Mouse (Mus musculus) gastrocnemius, postnatal 10 days (tissue): ENCODE measurements at regions not wholly inside any gene's neighbourhood (a gene's known extent, or its start where the extent isn't known, plus 50 kb on each side); places are given as distances from the start of the nearest gene placed in this dataset.

Experiments used
- DNase-seq: peaks from one replicate; pipeline ENCODE4 v3.0.0; 2021; ENCODE audit warnings: mixed read lengths

DNA sequence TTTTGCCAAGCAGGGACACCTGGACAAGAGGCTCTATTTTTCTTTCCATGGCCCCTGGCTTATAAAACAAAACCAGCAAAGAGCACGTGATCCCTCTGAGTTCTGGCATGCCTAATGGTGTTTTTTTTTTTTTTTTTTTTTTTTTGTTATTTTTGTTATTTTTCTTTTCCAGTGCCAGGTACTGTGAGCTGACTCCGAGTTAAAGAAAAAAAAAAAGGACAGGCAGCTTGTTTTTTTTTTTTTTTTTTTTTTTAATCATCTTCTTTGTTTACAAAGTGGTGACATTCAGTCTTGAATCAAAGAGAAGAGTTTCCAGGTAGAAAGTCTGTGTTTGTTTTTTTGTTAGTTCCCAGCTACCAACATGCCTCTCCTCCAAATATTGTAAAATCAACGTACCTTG, 263.8 kb downstream of the Bcl11a start:
- no peak for DNase-seq

DNA sequence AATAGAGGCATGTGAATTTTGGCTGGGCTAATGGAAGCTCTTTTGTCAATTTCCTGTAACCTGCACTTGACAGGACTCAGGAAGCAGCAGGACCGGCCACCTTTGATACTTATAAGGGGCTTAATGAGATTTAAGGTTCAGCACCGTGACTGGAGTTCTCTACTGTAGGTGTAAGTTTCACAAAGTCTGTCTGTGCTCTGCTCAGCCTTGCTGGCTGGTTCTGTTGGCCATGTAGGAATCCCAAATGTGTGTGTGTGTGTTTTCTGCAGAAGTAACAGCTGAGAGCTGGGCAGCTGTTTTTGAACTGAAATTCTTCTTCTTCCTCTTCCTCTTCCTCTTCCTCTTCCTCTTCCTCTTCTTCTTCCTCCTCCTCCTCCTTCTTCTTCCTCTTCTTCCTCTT, 264.3 kb downstream of the Bcl11a start:
- no peak for DNase-seq

DNA sequence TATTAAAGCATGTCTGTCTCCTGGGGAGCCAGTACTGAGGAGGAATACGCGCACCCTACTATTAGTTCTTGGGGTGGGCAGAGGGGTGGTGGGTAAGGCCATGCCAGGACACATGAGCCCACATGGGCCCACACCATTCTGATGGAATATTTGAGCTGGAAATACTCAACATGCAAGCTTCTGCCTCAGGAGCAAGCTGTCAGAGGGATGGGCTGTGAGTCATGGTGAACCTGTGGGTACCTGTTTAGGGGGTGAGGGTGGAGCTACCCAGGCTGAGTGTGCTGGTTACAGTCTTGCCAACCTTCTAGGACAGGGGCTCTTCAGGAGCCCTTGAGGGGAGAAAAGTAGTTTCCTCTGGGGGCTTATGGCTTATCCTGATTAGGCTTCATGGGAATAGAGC, 264.9 kb downstream of the Bcl11a start:
- no peak for DNase-seq

DNA sequence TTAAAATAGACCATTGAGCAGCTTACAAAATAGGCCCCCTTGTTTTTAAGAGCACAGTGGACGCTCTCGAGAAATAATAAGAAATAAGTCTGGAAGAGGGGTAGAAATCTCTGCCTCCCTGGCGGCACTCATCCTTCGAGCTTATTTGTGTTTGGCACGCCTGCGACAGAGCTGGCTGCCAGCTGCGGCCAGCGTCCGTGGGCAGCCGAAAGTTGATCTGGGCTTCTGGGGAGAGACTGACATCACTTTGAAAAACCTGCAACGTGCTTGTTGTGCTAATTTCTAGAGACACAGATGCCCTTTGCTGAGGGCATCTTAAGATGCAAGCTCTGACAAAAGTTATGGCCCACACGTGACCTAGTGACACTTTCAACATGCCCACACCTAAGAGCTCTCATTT, 269.4 kb downstream of the Bcl11a start:
- DNase-seq, result peak; percentile 23

DNA sequence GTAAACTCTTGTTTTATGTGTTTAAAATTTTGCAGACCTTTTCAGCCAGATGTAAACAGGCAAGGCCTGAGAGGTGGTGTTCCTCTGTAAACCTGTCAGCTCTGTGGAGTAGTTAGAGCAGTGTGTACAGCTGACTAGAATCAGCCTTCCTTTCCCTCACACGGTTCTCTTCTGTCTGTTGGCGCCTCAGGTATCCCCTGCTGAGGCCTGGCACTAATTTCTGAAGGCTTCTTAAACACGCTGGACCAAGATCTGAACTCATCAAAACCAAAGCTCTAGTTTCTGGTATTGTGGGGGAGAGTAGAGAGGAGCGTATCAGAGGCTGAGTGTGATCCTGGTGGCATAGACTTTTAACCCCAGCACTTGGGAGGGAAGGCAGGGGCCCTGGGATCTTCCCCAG, 270.9 kb downstream of the Bcl11a start:
- no peak for DNase-seq

DNA sequence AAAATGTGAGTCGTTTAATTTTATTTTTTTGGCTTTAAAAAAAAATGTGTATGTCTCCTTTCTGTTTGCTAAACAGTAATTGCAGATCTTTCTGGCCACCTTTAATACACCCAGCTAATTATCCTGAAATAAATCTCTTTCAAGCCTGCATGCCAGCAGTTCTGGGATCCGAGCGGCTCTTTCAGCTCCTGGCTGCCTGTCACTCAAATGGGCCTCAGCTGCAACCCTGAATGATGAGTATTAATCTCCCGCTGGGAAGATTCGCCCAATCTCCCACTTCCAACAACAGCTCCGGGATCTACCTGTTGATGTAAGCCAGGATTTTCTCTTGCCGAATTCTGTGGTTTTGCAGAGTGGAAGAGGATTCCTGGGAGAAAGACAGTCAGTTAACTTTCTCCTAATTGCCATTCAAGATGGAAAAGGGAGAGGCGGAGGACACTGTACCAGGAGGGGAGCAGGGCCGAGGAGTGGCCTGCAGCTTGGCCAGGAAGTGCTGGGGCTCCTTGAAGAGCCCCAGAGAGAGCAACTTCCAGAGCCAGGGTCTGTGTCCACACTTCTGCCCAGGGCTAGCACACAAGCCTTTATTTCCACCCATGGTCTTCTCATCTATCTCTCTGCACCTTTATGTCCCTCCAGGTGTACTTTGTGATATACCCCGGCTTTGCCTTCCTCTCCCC, 272.2 kb downstream of the Bcl11a start:
- DNase-seq, result no peak

DNA sequence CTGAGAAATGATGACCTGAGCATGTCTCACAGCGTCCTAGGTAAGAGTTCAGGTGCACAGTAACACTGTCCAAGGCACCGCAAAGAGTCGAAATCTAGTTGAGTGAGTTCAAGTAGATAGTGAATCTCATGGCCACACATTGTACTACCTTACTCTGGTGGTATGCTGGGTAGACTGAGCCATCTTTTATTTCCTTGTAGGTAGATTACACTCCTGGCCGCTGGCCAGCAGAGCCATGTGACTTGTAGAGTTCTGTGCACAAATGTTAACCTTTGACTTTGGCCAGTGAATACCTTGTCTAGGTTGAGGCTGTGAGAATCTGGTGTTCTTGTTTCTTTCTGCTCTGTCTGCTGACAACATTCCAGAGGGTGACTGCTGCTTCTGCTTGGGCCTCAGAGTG, 273.0 kb downstream of the Bcl11a start:
- DNase-seq, result no peak

DNA sequence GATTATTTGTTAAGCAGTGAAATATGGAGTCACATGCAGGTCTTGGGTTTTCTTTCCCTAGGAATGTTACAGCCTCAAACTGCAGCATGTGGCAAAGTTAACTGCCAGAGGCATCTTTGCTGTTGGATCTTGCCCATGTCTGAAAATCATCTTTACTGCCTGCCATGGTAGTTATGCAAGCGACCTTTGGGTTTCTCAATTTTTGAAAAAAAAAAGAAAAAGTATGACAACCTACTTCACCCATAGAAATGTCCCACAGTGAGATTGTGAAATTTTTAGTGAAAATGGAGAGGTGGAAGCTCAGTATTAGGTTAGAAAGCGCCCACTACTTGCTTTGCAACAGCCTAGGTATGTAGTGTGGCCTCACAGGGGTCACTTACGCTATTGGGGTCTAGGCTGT, 274.2 kb downstream of the Bcl11a start:
- DNase-seq, result no peak

DNA sequence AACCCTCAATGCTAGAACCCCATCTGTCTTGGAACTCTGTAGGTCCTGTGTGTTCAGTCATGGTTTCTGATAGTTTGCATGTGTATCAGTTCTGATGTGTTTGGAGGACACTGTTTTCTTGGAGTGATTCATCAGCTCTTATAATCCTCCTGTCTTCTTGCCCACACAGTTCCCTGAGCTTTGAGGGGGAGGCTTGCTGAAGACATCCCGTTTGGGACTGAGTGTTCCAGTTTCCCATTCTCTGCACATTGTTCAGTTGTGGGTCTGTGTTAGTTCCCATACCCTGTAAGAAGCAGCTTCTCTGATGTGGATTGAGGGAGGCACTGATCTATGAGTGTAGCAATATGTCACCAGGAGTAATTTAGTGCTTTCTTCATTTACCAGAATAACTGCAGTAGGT, 275.2 kb downstream of the Bcl11a start:
- DNase-seq, result no peak

DNA sequence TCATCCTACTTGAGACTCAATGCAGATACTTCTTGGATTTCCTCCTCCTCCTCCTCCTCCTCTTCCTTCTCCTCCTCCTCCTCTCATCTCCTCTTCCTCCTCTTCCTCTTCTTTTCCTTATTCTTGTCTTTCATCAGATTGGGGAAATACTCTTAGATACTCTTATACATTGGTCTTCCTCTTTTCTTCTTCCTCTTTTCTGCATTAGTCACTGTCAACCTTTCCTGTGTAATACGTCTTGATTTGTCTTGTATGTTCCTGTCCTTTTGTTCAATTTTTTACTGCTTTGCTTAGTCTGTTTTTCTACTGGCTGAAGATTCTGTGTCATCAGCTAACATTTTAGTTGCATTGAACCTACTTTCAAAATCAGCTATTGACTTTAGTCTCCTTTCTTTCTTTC, 279.5 kb downstream of the Bcl11a start:
- no peak for DNase-seq

DNA sequence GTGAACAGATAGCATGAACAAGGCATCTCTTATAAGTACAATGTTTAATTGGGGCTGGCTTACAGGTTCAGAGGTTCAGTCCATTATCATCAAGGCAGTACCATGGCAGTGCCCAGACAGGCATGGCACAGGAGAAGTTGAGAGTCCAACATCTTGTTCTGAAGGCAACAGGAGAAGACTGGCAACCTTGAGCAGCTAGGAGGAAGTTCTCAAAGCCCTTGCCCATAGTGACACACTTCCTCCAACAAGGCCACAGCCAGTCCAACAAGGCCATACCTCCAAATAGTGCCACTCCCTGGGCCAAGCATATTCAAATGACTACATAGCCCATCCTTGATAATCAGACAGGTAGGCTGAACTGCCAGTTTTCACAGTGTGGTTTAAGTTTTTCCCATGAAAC, 281.2 kb downstream of the Bcl11a start:
- DNase-seq, result no peak

DNA sequence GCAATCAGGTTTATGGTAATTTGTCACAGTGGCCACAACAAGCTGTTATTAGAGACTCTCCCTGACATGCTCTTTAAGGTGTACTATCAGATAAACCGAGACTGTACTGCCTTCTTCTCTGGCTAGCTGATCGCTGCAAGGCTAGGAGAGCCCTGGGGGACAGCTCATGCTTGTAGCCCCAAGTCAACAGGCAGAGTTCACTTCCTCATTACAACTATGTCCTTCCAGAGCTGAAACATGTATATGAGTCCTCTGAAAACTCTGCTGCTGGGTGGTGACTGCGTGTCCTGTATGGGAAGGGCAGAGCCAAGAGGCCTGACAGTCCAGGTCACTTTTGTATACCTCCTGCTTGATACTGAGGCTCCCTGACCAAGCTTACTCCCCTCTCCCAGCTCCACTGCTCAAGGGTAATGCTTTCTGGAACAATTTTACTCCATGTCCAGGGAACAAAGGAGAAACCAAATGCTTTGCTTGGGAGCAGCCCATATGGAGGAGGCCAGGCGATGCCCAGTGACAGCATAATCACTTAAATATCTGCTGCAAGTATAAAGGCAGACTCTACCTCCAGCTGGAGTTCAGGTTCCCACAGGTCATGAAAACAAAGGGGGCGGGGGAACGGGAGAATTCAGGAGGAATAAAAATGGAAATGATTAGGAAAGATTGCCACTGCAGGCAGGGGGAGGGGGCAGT, 284.3 kb downstream of the Bcl11a start:
- DNase-seq, result no peak

DNA sequence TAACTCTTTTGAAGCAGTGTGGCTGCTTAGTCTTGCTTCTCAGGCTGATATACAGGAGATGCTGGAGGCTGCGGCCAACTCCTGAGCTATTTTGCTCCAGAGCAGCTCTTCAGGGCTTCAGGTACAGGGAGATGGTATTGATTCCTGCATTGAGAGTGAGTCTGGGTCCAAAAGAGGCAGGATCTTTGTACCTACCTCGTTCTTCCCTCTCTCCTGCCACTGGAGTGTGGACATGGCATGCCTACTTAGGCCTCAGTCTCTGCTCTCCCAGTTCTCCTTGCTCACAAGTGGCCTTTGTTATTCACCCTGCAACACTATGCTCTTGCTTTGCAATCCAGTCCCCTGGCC, 284.8 kb downstream of the Bcl11a start:
- no peak for DNase-seq

DNA sequence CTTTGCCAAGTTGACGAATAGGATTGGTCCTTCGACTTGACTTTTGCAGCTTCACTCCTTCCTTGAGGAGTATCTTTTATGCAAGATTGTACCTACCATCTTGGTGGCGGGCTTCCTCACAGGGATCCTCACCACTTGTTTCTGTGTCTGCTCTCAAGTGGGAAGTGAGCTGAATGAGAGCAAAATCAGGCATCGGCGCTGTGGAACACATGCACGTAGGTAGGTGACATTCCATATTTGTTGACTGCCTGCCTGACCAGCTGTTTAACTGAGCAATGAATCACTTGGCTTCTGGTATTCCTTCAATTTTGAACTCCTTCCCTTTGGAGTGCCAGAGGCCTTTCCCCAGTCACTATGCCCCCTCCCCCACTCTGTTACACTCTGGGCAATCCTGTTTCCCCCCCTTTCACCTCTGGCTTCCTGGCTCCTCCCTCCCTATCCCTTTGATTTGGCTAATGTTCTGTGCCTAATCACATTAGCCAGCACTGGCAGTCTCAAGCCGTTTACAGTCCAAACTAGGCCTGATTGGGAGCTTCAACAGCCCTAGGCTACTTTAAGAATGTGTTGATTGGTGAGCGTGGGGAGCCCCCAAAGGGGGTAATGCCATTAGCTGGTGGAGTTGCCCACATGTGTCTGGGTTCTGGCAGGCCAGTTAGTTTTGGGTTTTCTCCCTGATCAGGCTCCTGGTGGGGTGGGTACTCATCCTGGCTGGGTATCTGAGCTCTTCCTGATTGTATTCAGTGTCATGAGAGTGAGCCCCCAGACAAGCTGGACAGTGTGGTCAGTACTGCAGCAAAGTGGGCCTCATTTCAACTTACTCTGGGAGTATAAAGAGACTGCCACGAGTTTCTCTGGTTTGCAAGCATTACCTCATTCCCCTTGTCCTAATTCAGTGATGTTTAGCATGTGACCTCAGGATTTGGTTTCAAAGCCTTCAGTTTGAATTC, 285.8 kb downstream of the Bcl11a start:
- DNase-seq, result no peak

DNA sequence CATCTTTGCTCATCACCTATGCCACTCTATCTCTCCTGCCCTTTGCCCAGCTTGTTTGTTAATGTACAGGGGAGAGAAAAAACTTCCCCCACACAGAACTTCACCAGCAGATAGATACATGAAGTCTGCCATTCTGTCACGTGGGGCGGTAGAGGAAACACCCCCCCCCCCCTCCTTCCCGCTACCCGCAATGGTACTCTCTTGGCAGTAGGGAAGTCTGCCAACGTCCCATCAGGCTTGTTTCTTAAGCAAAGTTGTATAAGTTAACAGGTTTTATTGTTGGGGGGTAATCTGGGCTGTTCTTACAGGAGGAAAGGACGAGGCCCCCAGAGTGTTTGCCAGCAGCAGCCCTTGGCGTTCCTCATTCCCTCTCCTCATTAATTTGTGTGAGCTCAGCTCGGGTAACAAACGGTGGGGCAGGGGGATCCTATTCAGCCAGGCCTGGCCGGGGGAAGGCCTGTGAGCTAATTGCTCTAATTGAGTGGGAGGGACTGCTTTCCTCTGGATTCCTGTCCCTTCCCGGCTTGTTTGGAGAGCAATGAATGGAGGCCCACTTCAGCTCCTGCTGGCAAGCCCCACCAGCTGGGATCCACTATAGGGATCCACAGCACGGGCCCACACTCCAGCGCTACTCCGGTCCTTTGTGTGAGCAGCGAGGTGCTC, 292.5 kb downstream of the Bcl11a start:
- no peak for DNase-seq

DNA sequence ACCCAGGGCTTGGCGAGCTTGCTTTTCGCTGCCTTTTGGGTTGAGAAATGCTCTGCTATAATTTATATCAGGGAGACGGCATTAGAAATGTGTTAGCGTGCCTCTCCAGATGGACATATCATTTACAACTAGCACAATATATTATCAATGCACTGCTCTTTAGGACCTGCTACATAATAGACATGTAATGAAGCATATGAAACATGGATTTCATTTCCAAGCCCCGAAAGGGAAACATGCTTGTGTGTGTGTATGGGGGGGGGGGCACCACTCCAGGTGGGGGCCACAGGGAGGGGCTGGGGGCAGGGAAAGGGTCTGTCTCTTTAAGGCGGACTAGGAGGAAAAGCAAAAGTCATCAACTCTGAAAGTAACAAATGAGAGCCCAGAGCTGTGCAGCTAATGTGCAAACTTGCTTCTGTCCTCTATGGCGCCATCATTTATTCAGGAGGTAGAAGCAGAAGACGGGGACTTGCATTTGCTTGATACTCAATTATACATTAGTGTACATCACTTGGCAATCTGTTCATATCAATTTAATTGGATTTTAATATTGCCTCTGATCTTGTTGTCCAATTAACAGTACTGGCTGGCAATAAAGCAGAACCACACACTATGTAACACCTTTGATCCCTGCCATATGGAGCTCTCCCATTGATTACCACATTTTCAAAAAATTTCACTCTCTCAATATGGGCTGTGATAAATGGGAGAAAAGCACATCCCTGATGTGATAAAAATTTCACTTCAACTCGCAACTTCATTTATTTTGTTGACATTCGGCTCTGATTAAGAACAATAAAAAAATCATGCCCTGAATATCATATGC, 293.2 kb downstream of the Bcl11a start:
- no peak for DNase-seq

DNA sequence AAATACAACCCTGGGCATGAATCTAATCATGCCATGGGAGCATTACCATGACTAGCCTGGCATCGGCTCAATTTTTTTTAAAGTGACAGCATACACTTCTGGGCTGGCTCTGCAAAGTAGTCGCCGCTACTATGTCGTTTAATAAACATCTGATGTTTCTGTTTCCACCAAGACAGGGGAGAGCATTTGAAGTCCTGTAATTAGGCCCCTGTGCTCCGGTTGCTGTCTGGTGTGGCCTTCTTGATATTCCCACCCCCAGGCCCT, 293.8 kb downstream of the Bcl11a start:
- no peak for DNase-seq

DNA sequence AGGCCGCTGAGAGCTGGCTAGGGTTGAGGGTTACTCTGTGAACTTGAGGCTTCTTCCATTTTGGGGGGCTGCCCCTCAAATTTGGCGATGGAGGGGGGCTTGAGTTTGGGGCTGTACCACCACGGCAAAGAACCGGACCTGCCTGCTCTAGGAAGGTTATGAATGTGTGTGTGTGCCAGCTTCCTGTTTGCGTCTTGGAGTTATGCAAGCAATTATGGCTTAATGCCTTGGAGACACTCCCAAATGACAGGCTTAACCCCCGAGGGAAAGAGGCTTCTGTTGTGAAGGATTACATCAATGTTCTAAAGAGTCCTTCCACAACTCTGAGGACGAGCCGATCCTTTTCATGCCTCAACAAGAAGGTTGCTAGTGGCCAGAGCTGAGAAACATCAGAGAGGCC, 294.1 kb downstream of the Bcl11a start:
- DNase-seq, result no peak

DNA sequence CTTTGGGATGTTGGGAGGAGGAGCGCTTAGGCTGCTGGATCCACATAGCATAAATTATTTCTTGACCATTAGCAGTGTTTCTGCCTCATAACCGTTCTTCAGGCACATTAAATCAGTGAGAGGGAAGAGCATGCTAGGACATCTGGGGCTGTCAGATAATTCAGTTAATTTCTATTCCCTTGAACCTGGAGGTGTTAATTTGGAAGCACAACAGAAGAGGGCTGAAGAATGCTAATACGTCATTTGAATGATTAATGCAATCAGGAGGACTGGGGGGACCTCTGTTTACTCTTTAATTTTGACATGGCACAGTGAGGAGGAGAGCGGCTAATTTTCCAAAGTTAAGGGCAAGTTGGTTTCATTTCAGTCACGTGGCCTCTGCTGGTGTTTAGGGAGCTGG, 294.8 kb downstream of the Bcl11a start:
- no peak for DNase-seq

DNA sequence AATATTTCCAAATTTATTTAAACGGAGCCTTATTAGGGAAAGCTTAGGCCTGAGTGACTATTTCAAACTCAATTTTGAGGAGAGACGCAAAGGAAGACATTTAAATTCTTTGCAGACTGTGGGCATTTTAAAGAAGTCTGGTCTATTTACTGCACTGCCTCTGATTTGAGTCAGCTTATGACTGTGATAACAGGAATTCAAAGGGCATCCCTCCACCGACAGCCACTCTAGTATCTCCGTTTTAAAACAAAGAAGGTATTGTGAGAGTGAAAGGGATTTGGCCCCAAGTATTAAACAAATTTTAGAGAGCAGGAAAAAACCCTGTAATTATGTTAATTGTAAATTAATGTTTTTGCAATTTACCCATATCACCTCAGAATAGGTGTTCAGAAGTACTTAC, 295.4 kb downstream of the Bcl11a start:
- DNase-seq, result no peak

DNA sequence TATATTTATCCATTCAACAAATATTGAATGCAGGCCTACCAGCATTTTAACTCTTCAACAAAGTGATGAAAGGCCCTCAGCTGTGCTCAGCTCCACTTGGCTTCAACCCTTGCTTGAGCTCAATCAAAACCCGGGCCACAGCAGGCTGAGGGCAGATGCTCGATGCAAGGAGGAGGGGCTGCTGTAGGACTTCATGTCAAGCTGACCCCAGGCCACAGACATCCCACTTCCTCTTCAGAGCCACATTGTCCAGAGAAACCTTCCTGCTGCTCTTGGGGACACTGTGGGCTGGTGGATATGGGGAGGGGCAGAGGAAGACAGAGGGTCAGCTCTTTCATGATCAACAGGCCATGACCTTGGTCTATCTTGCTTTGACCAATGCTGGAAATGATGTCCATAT, 299.7 kb downstream of the Bcl11a start:
- DNase-seq, result no peak

DNA sequence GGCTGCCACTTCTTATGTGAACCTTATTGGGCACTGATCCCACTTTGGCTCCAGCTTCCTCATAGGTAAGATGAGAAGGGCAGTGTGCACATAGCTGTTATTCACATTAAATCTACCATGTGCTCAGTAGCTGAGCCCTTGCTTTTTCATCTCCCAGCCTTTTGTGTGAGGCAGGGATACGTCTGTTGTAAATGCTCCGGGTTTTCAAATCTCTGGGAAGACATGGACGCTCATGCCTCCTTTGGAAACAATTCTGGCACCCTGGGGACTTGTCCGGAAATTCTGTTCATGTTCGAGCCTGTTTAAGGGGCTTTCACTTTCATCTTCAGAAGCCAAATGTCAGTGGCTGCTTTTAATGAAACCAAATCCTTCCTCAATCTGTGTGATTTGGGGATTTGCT, 312.7 kb downstream of the Bcl11a start:
- DNase-seq, result no peak
